Mouse (Mus musculus) cortical plate, adult 2 months (tissue): ENCODE results near the gene Hnrnph3.

Experiments used
- CTCF ChIP-seq: fragments of 200-500 bp; IDR thresholded peaks from 2 replicates; pipeline ENCODE4 v1.5.1; 2011; ENCODE audit warnings: mild to moderate bottlenecking, control low read depth, low read length; ENCODE audit not compliant: insufficient read depth; ENCODE audit errors: extremely low read depth
- POLR2A ChIP-seq: fragments of 200-500 bp; IDR thresholded peaks from 2 replicates; pipeline ENCODE4 v1.6.1; 2011; ENCODE audit warnings: mild to moderate bottlenecking, low read length, control low read depth; ENCODE audit not compliant: insufficient read depth; ENCODE audit errors: extremely low read depth

DNA sequence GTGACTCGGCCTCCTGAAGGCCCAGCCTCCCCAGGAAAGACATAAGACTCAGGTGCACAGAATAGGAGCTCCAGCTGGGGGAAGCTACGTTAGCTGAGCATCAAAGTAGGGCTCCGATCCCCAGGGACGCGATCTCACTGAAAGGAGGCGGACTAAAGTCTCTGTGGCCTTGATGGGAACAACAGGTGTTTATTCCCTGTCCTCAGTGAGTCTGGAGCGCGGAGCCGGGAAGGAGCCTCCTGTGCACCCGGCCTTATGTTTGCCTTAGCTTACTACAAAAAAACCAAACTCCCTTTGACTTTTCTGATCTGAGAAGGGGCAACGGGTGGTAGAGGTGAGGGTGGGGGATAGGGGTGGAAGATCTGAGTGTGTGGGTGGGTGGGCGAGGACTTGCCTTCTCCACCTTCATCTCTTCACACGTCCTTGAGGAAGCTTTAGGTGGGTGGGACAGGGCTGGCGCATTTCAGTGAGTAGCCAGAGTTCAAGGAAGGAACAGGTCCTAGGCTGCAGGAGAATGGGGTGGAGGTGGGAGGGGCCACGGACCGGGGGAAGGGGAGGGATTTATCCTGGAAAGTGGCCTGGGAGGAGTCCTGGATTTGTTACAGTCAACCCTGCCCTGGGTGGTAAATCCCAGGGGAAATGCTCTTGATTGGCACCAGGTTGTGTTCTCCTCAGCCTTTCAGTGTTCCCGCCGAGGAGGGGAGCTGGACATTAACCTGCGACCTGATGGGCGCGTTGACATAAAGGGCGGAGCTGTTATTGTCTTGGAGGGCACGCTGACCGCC is 33.1 kb upstream of the Hnrnph3 start:
- no peak for TF ChIP-seq POLR2A
- no peak for TF ChIP-seq CTCF
